Mouse (Mus musculus) v-Abl transformed pro-B cells (cell line): ENCODE results near the gene Mfng.

Experiments
- in situ Hi-C, 2 experiments: fragments of 400-800 bp; cut with MboI; formaldehyde crosslinking; loops; one replicate each; pipeline ENCODE4 v1.15.1; 2025; ENCODE audit not compliant: unreplicated experiment in 2 of 2

Gene Mfng

DNA sequence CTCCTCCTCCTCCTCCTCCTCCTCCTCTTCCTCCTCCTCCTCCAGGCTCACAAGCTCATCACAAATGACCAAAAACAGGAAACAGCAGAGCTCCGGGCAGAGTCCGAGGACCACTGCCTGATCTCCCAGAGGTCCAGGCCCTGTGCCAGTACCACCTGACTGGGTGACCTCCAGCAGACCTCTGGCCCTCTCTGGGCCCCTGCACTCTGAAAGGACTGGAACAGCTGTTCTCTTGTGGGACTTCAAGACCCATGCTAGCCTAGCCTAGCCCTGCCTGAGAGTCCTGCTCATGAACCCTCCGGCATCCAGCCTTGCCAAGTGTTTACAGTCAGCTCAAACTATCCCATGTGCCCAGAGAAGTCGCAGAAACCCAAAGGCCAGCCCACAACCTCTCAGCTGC is 17.2 kb upstream of the Mfng start:
- in situ Hi-C loops: loop anchor here in 1 of 2 experiments (10.0 kb wide), 1 partner anchor 576 kb away; no protein-coding TSS in a partner anchor

DNA sequence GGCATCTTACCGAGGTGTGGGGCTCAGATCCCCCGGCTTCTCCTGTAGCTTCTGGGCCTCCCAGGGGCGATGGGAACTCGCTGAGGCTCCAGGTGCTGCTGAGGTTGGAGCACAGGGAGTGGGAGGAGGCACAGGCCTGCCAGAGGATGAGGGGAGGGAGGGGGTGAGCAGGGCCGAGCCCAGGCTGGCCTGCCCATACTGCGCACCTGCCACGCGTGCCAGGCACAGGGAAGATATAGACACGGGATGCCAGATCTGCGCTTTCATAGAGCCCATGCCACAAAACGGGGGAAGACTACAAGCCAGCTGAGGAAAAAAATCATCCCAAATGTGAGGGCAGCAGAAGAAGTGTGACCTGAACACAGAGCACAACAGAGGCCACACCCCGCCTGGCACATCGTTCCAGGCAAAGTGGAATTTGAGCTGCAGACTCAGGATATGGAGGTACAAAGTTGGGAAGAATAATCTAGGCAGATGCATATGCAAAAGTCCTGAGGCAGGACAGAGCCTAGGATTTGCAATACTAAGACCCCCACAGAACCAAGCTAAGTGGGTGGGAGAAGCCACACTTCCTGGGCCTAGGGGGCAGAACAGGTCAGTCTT is 16.5 kb upstream of the Mfng start:
- in situ Hi-C loops: loop anchor here in 1 of 2 experiments (10.0 kb wide), 1 partner anchor 575 kb away; no protein-coding TSS in a partner anchor

DNA sequence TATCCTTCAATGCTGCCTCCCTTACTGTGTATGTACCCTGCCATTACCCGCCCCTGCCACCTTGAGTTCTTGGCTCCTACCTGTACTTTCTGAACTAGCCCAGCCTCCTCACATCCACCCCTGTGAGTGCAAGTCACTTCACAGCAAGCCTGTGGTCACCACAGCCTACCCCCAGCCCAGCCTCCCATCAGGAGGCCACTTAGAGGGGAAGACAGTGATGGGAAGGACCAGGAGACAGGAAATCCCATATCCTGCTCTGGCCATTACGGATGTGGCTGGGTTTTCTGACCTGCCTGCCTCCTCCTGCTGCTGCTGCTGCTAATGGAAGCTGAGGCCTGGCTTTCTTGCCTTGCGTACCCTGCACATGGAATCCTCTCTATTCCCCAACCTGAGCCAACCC is 14.8 kb upstream of the Mfng start:
- in situ Hi-C loops: no loop called here

GRCm38 (mm10) chr15:78787287-78787856 is 14.1 kb upstream of the Mfng start:
- in situ Hi-C loops: no loop called here

GRCm38 (mm10) chr15:78786411-78786818 is 13.1 kb upstream of the Mfng start:
- in situ Hi-C loops: no loop called here

GRCm38 (mm10) chr15:78785961-78786360 is 12.7 kb upstream of the Mfng start:
- in situ Hi-C loops: no loop called here

GRCm38 (mm10) chr15:78785258-78785657 is 12.0 kb upstream of the Mfng start:
- in situ Hi-C loops: no loop called here

DNA sequence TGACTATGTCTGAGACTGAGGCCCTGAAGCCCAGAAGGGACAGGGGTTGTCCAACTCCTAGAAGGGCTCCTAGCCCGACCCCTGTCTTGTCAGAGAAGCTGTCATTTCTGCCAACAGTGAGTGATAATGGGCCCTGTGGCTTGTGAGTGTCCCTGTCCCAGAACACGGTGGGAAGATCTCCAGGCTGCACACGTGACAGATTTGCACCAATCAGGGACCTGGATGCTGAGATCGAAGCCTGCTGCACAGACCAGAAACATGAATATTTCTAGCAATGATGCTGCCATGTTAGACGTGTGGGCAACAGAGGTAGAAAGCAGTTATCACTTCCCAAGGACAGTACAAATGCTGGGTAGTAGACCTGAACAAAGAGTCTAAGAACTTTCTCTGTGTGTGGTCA is 11.2 kb upstream of the Mfng start:
- in situ Hi-C loops: no loop called here

- in situ Hi-C loops: no loop called here
Measured at GRCm38 (mm10) chr15:78782348-78783103, 9.3 kb upstream of the Mfng start.

DNA sequence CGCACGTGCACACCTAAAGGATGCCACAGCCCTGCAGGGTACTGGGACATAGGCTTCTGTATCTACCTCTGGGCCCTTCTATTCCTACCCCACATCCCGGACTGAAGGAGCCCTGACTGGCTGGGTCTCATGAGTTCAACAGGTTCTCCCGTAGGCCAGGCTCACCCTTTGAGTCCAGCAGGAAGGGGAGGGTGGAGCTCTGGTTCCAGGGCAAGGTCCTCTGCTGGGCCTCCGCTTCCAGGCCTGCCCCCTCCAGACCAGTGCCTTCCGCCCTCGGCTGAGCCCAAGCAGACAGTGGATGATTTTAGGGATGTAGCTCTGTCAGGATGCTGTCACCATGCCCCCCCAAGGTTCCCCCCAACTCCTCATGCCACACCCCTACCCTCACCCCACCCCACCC is 7.6 kb upstream of the Mfng start:
- in situ Hi-C loops: no loop called here

DNA sequence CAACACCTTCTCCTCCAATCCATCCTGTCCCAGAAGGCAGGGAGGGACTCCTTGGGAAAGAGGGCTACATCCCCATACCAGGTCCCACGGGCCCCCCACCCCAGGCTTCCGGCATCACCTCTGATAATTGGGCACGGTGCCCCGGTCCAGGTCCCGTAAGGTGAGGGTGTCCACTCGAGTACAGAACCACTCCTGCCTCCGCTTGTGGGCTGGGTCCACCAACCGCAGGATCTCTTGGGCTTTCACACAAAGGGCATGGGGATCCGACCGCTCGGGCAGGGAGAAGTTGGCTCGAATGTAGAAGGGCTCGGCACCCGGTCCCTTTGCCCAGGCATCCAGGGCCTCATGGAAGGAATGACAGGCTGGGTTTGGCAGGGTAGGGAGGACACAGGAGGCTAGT is 7.1 kb upstream of the Mfng start:
- in situ Hi-C loops: no loop called here

DNA sequence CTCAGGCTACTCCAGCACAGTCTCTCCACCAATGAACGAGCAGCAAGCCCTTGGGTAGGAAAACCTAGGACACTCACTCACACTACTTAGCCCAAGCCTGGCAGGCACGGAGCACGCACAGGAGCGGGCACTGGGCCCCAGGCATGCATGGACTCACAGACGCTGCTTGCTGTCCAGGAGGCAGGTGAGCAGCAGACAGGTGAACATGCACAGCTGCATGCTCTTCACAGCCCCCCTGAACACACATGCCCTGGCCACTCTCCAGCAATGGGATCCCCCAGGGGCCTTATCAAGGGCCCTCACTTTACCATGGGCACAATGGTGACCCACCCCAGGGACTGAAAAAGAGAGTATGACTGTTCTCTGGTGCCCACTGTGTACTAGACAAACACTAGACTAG is 6.4 kb upstream of the Mfng start:
- in situ Hi-C loops: no loop called here

- in situ Hi-C loops: no loop called here
Measured at GRCm38 (mm10) chr15:78779253-78779652, 6.0 kb upstream of the Mfng start.

- in situ Hi-C loops: no loop called here
Measured at GRCm38 (mm10) chr15:78778077-78778870, 5.0 kb upstream of the Mfng start.

- in situ Hi-C loops: no loop called here
Measured at GRCm38 (mm10) chr15:78772856-78773255, 419 bp downstream of the Mfng start.

GRCm38 (mm10) chr15:78772368-78772763 is 909 bp downstream of the Mfng start:
- in situ Hi-C loops: no loop called here

- in situ Hi-C loops: no loop called here
Measured at GRCm38 (mm10) chr15:78771531-78772367, 1.5 kb downstream of the Mfng start.

DNA sequence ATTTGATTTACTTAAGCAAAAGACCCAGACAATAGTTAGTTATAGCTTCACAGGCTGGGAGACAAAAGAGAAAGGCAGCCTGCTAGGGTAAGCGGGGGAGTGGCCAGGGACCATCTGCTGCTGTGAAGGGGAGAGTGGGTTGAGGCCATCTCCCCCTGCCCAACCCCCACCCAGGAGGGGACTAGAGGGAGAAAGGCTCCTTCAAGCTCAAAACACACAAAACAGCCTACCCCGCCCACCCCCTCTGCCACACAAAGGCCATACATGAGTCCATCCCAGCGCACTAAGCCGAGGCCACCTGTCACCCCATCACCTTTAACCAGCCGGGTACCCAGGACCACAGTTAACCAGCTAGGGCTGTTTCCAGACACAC is 2.3 kb downstream of the Mfng start:
- in situ Hi-C loops: no loop called here

DNA sequence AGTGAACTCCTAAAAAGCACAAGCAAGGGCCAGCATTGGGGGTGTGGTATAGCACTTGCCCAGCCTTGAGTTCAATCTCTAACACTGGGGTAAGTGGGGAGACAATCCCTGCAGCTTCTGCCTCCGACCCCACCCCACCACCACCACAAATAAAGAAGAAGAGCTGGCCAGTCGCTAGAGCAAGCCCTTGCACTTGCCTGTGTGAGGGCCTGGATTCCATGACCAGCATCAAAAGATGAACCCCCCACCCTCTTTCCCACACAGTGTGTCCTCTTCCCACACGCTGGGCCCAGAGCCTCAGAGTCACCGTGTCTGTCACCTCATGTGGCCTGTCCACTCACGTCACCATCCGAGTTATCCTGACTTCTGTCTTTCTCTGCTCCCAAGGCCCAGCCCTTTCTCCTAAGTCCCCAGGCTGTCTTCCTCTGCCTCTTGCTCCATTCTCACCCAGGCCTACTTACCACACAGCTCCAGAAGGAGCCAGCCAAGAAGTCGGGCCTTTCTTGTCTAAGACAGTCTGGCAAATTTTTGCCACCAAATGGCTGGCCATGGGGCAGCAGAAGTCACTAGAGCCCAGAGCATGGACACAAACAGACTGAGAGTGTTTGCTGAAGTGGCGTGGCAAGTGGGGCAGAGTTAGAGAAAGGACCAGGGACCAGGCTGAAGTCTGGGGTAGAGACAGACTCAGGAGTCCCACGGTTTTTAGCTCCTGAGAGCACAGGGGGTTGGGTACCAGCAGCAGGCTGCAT is 2.9 kb downstream of the Mfng start:
- in situ Hi-C loops: no loop called here

GRCm38 (mm10) chr15:78769064-78769463 is 4.2 kb downstream of the Mfng start:
- in situ Hi-C loops: no loop called here
